Mouse (Mus musculus) erythroblast, embryonic 14.5 days (primary cell): ENCODE data around the gene Sertad1. TPM values are rescaled to one million over a fixed set of nuclear protein-coding genes. Genes with fewer than 3 reads are reported as not detected.

ENCODE experiments used
- H3K27me3 ChIP-seq: 2 replicates; pipeline ENCODE4 v1.6.1; 2012; ENCODE audit warnings: inconsistent platforms; ENCODE audit not compliant: control insufficient read depth
- H3K36me3 ChIP-seq: 2 replicates; pipeline ENCODE4 v1.6.1; 2012; ENCODE audit warnings: mild to moderate bottlenecking, inconsistent platforms; ENCODE audit not compliant: control insufficient read depth
- H3K4me1 ChIP-seq: 2 replicates; pipeline ENCODE4 v1.6.1; 2012; ENCODE audit warnings: inconsistent platforms; ENCODE audit not compliant: control insufficient read depth
- H3K4me3 ChIP-seq: replicated peaks from 2 replicates; pipeline ENCODE3; 2012; ENCODE audit warnings: moderate library complexity, mild to moderate bottlenecking, inconsistent platforms
- H3K9me3 ChIP-seq: 2 replicates; pipeline ENCODE4 v1.6.1; 2012; ENCODE audit warnings: low read length, inconsistent platforms, mixed read lengths; ENCODE audit not compliant: control insufficient read depth
- GATA1 ChIP-seq: IDR thresholded peaks from 2 replicates; pipeline ENCODE4 v1.6.1; 2012; ENCODE audit warnings: low read length, inconsistent platforms, mixed read lengths
- TAL1 ChIP-seq: IDR thresholded peaks from 3 replicates; pipeline ENCODE4 v1.6.1; 2012; ENCODE audit warnings: low read length, inconsistent platforms, mixed read lengths
- polyA plus RNA-seq: library from polyadenylated mRNA; stranded (reverse); fragments of >175 nt; gene quantifications from 2 replicates; pipeline ENCODE4 v1.2.3, GENCODE M21; 2012

The Sertad1 gene
- polyA plus RNA-seq, 1 experiment: 17.9 TPM

- peaks cover 12% of the 10 kb centered on the region; the same call in 1 of the 2 replicates for H3K9me3 ChIP-seq
- peak overlapping the region; percentile 70 for H3K4me3 ChIP-seq
- H3K27me3 ChIP-seq: peaks cover 31% of the 10 kb centered on the region
- peaks cover 67% of the 10 kb centered on the region for H3K4me1 ChIP-seq
- peaks cover 58% of the 10 kb centered on the region for H3K36me3 ChIP-seq
- TF ChIP-seq GATA1: no peak
- TF ChIP-seq TAL1: no peak
Measured at GRCm38 (mm10) chr7:27449256-27449862, 37.4 kb upstream of the Sertad1 start.

DNA sequence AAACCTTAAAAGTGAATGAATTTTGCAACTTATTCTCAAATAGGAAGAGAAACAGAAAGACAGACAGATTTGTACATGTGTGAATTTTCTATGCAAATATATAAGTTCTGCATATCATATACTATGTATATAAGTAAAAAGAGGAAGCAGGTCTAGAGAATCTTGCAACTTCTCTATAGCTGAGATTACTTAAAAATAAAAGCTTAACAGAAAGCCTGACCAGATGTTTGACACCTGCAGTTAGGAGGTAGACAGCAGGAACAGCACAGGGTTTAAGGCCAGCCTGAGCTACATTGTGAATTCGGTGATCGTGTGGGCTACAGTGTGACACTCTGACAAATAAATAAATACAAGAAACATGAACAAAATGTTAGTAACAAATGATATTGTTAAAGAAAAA, 35.4 kb upstream of the Sertad1 start:
- Histone ChIP-seq H3K36me3 (peaks cover 78% of the 10 kb centered on the region), H3K27me3 (peaks cover 11% of the 10 kb centered on the region), H3K9me3 (peaks cover 2% of the 10 kb centered on the region; the same call in 1 of the 2 replicates), H3K4me3 (peak overlapping the region; percentile 70), H3K4me1 (peaks cover 81% of the 10 kb centered on the region)
- TF ChIP-seq GATA1 (no peak), TAL1 (no peak)

DNA sequence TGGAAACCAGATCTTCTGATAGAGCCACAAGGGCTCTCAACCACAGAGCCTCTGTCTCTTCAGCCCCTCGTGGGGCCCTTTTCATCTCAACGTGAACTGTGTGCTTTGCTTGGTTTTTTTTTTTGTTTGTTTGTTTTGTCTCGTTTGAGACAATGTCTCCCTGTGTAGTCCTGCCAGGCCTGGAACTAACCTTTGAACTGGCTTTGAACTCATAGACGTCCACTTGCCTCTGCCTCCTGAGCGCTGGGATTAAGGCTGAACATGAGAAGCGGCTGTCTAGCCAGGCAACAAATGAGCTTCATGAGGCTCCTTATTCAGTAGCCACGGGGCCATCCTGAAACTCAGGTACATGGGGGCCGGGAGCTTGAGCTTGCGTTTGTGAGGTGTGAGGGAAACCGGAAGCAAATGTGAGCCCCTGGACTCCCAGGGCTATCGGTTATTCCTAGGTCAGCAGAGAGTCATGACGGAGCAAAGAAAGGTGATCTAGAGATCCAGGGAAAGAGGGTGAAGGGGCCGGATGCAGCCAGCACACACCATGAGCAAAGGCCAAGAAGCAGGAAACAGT, 34.4 kb upstream of the Sertad1 start:
- peaks cover 87% of the 10 kb centered on the region for H3K36me3 ChIP-seq
- no peaks in the 10 kb centered on the region for H3K9me3 ChIP-seq
- H3K4me3 ChIP-seq: peak overlapping the region; percentile 70
- TF ChIP-seq TAL1 (no peak), GATA1 (no peak)
- peaks cover 80% of the 10 kb centered on the region for H3K4me1 ChIP-seq
- peaks cover 2% of the 10 kb centered on the region for H3K27me3 ChIP-seq

GRCm38 (mm10) chr7:27454461-27455121, 32.1 kb upstream of the Sertad1 start:
- TF ChIP-seq TAL1: no peak
- peaks cover 100% of the 10 kb centered on the region for H3K36me3 ChIP-seq

GRCm38 (mm10) chr7:27455273-27455672, 31.4 kb upstream of the Sertad1 start:
- no peaks in the 10 kb centered on the region for H3K9me3 ChIP-seq
- no peaks in the 10 kb centered on the region for H3K27me3 ChIP-seq
- peak overlapping the region; percentile 28 for H3K4me3 ChIP-seq
- TF ChIP-seq TAL1: no peak
- no peak for TF ChIP-seq GATA1
- H3K4me1 ChIP-seq: peaks cover 94% of the 10 kb centered on the region
- peaks cover 100% of the 10 kb centered on the region for H3K36me3 ChIP-seq

More at GRCm38 (mm10) chr7:27454461-27455121, 32.1 kb upstream of the Sertad1 start:
- peak overlapping the region; percentile 42 for H3K4me3 ChIP-seq
- peaks cover 97% of the 10 kb centered on the region for H3K4me1 ChIP-seq
- H3K27me3 ChIP-seq: no peaks in the 10 kb centered on the region
- H3K9me3 ChIP-seq: no peaks in the 10 kb centered on the region

- Histone ChIP-seq H3K36me3 (peaks cover 100% of the 10 kb centered on the region), H3K9me3 (no peaks in the 10 kb centered on the region)
- TF ChIP-seq TAL1 (no peak), GATA1 (no peak)
Measured at GRCm38 (mm10) chr7:27458614-27459013, 28.1 kb upstream of the Sertad1 start.

DNA sequence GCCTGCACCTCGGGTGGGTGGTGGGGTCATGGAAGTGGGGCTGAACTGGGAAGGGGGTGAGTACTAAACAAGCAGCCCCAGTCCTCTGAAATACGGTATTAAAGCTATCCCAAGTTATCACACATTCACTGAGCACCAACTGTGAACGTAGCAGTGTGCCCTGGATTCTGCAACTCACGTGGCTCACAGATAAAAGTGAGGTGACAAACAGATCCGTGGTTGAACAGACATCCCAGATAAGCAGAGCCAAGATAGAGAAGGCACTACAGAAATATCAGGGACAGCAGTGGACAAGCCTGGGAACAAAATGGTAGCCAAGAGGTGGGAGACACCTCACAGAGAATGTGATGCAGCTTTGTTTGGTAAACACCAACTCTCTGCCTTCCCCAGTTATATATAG, 27.1 kb upstream of the Sertad1 start:
- TF ChIP-seq TAL1 (no peak), GATA1 (no peak)
- H3K36me3 ChIP-seq: peaks cover 100% of the 10 kb centered on the region
- H3K9me3 ChIP-seq: no peaks in the 10 kb centered on the region
- no peaks in the 10 kb centered on the region for H3K27me3 ChIP-seq
- H3K4me1 ChIP-seq: peaks cover 60% of the 10 kb centered on the region
- no peak overlapping the region for H3K4me3 ChIP-seq

More at GRCm38 (mm10) chr7:27458614-27459013, 28.1 kb upstream of the Sertad1 start:
- Histone ChIP-seq H3K4me3 (no peak overlapping the region), H3K27me3 (no peaks in the 10 kb centered on the region), H3K4me1 (peaks cover 69% of the 10 kb centered on the region)

DNA sequence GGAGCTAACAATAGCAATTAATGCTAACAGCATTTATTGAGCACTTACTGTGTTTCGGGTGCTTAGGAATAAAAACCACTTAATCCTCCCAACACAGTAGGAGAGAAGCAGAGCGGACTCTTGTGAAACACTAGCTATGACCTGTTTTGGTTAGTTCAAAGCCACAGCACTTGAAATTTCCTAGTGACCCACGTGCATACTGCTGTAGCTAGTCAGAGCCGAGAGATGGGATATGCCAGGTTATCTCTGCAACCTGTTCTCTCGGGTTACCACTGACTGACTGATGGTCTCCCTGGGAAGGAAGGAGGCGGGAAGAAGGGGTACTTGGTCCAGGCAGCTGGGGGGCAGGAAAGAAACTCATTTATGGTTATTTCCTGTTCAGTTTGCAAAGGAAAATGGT, 26.2 kb upstream of the Sertad1 start:
- Histone ChIP-seq H3K4me3 (no peak overlapping the region), H3K27me3 (no peaks in the 10 kb centered on the region), H3K36me3 (peaks cover 100% of the 10 kb centered on the region), H3K4me1 (peaks cover 53% of the 10 kb centered on the region), H3K9me3 (no peaks in the 10 kb centered on the region)
- TF ChIP-seq TAL1: no peak
- no peak for TF ChIP-seq GATA1

- H3K4me1 ChIP-seq: peaks cover 29% of the 10 kb centered on the region
- no peaks in the 10 kb centered on the region for H3K9me3 ChIP-seq
- no peak overlapping the region for H3K4me3 ChIP-seq
- no peaks in the 10 kb centered on the region for H3K27me3 ChIP-seq
- no peak for TF ChIP-seq GATA1
- no peak for TF ChIP-seq TAL1
- H3K36me3 ChIP-seq: peaks cover 63% of the 10 kb centered on the region
Measured at GRCm38 (mm10) chr7:27467648-27468047, 19.1 kb upstream of the Sertad1 start.
